Mouse (Mus musculus) megakaryocyte, embryonic 14.5 days (primary cell): ENCODE results near the gene Commd9.

ENCODE experiments used
- FLI1 ChIP-seq: IDR thresholded peaks from 2 replicates; pipeline ENCODE4 v1.6.1; 2012; ENCODE audit warnings: low read length, inconsistent platforms, mixed read lengths
- GATA1 ChIP-seq: IDR thresholded peaks from 3 replicates; pipeline ENCODE4 v1.6.1; 2012; ENCODE audit warnings: mixed read lengths, low read length, inconsistent platforms, borderline replicate concordance

- TF ChIP-seq GATA1 (no peak), FLI1 (no peak)
These were observed 8.1 kb downstream of the Commd9 start for GRCm38 (mm10) chr2:101894126-101894525.
